Mouse (Mus musculus) hindbrain, embryonic 14.5 days (tissue): Measurements from ENCODE around the gene Gjc2. TPM values are rescaled to one million over a fixed set of nuclear protein-coding genes. Genes with fewer than 3 reads are reported as not detected.

Source experiments
- ATAC-seq: fragments of 200-750 bp; cut with Nextera tagmentation; 2 replicates; pipeline ENCODE4 v1.8.0; 2017; ENCODE audit warnings: moderate number of reproducible peaks, mild to moderate bottlenecking, moderate TSS enrichment, moderate library complexity; ENCODE audit not compliant: low FRiP score
- DNase-seq: peaks from one replicate; pipeline ENCODE4 v3.0.0-alpha.2; 2015; ENCODE audit warnings: low spot score
- H3K27ac ChIP-seq: fragments of 300-500 bp; sonication (generic); 2 replicates; pipeline ENCODE4 v1.5.1; 2014; ENCODE audit warnings: mild to moderate bottlenecking, moderate library complexity
- H3K27me3 ChIP-seq: fragments of 300-500 bp; sonication (generic); 2 replicates; pipeline ENCODE4 v1.6.1; 2014; ENCODE audit warnings: mild to moderate bottlenecking, low read length, mixed read lengths; ENCODE audit not compliant: control insufficient read depth, insufficient read depth
- H3K36me3 ChIP-seq: fragments of 300-500 bp; sonication (generic); replicated peaks from 2 replicates; pipeline ENCODE4 v1.6.1; 2014; ENCODE audit not compliant: control insufficient read depth, insufficient read depth
- H3K4me1 ChIP-seq: fragments of 300-500 bp; sonication (generic); replicated peaks from 2 replicates; pipeline ENCODE4 v1.6.1; 2014; ENCODE audit warnings: antibody characterized with exemption, low read length, mixed read lengths; ENCODE audit not compliant: control insufficient read depth, insufficient read depth
- H3K4me2 ChIP-seq: fragments of 300-500 bp; sonication (generic); replicated peaks from 2 replicates; pipeline ENCODE4 v1.6.1; 2014; ENCODE audit warnings: mild to moderate bottlenecking, moderate library complexity
- H3K4me3 ChIP-seq: fragments of 300-500 bp; sonication (generic); replicated peaks from 2 replicates; pipeline ENCODE4 v1.5.1; 2014; ENCODE audit warnings: mild to moderate bottlenecking, low read length
- H3K9ac ChIP-seq: fragments of 300-500 bp; sonication (generic); 2 replicates; pipeline ENCODE4 v1.6.1; 2014
- H3K9me3 ChIP-seq: fragments of 300-500 bp; sonication (generic); 2 replicates; pipeline ENCODE4 v1.6.1; 2016; ENCODE audit warnings: low read length; ENCODE audit not compliant: control insufficient read depth
- WGBS: fragments of 180-500 bp; shearing (Covaris S2); extraction: QIAGEN DNeasy Blood & Tissue Kit; methylation state at CpG from one replicate; pipeline ENCODE4 v1.1.7; 2014; 5-methylcytosine and 5-hydroxymethylcytosine counted together
- polyA plus RNA-seq: library from polyadenylated mRNA; unstranded; fragments of >200 nt; fragmentation: Nextera tagmentation; extraction: Ambion mirVana; gene quantifications from 2 replicates; pipeline ENCODE4 v1.2.1, GENCODE M21; 2014

Gjc2 gene
- polyA plus RNA-seq, 1 experiment from 2014 or later = 0.35 TPM

- WGBS = 88% methylated on average over 4 of the region's 4 CpGs
- DNase-seq (no peak), ATAC-seq (no peak)
- H3K4me1 ChIP-seq = peaks cover 17% of the 10 kb centered on the region
- no peaks in the 10 kb centered on the region for H3K27me3 ChIP-seq
- H3K27ac ChIP-seq = no peak overlapping the region
- H3K4me2 ChIP-seq = no peak overlapping the region
- peaks cover 68% of the 10 kb centered on the region for H3K36me3 ChIP-seq
- no peak overlapping the region for H3K9ac ChIP-seq
- H3K4me3 ChIP-seq = no peak overlapping the region
- no peaks in the 10 kb centered on the region for H3K9me3 ChIP-seq
Observed at GRCm38 (mm10) chr11:59210020-59210419, 27.0 kb upstream of the Gjc2 start.

GRCm38 (mm10) chr11:59209580-59209979 lies 26.6 kb upstream of the Gjc2 start:
- H3K4me2 ChIP-seq = peak overlapping the region; percentile 91
- H3K27ac ChIP-seq = no peak overlapping the region
- peaks cover 70% of the 10 kb centered on the region for H3K36me3 ChIP-seq
- peak overlapping the region; percentile 69; the same call in 1 of the 2 replicates for H3K4me3 ChIP-seq
- no peak for DNase-seq
- 58% methylated on average over 5 of the region's 5 CpGs for WGBS
- H3K9me3 ChIP-seq = no peaks in the 10 kb centered on the region
- no peaks in the 10 kb centered on the region for H3K27me3 ChIP-seq
- no peak for ATAC-seq
- H3K9ac ChIP-seq = no peak overlapping the region
- peaks cover 17% of the 10 kb centered on the region for H3K4me1 ChIP-seq

GRCm38 (mm10) chr11:59209003-59209441 lies 26.0 kb upstream of the Gjc2 start:
- Histone ChIP-seq H3K9me3 (no peaks in the 10 kb centered on the region), H3K9ac (peak overlapping the region; percentile 77), H3K4me3 (peak overlapping the region; percentile 69), H3K4me2 (peak overlapping the region; percentile 91), H3K4me1 (peaks cover 17% of the 10 kb centered on the region), H3K27me3 (no peaks in the 10 kb centered on the region), H3K27ac (peak overlapping the region; percentile 87), H3K36me3 (peaks cover 72% of the 10 kb centered on the region)
- DNase-seq (peak; percentile 49), ATAC-seq (peak; percentile 63)
- WGBS = 12% methylated on average over 18 of the region's 18 CpGs

- H3K4me2 ChIP-seq = peak within 1 kb of the TSS; percentile 91
- peaks cover 72% of the 10 kb centered on the region for H3K36me3 ChIP-seq
- under 1% methylated on average over 65 of the region's 67 CpGs for WGBS
- no peaks in the 10 kb centered on the region for H3K9me3 ChIP-seq
- DNase-seq (peak; percentile 100), ATAC-seq (peak; percentile 88)
- peak within 1 kb of the TSS; percentile 87 for H3K27ac ChIP-seq
- peaks cover 17% of the 10 kb centered on the region for H3K4me1 ChIP-seq
- H3K9ac ChIP-seq = peak within 1 kb of the TSS; percentile 77
- H3K4me3 ChIP-seq = peak within 1 kb of the TSS; percentile 69
- H3K27me3 ChIP-seq = no peaks in the 10 kb centered on the region
Observed at GRCm38 (mm10) chr11:59208153-59208831, 25.3 kb upstream of the Gjc2 start, which contains the start of gene 2310033P09Rik. 2310033P09Rik (plus strand) TSS chr11:59208321.

GRCm38 (mm10) chr11:59202081-59202995 lies 19.3 kb upstream of the Gjc2 start, which contains the start of gene Mrpl55:
Mrpl55 (plus strand) TSS chr11:59202486.
- Histone ChIP-seq H3K9ac (peak within 1 kb of the TSS; percentile 80), H3K36me3 (peaks cover 35% of the 10 kb centered on the region), H3K27me3 (no peaks in the 10 kb centered on the region), H3K9me3 (no peaks in the 10 kb centered on the region), H3K4me1 (peaks cover 15% of the 10 kb centered on the region), H3K4me2 (peak within 1 kb of the TSS; percentile 91), H3K4me3 (peak within 1 kb of the TSS; percentile 83), H3K27ac (peak within 1 kb of the TSS; percentile 65)
- under 1% methylated on average over 63 of the region's 63 CpGs for WGBS
- DNase-seq (peak; percentile 97), ATAC-seq (peak; percentile 93)

- Histone ChIP-seq H3K27ac (peak overlapping the region; percentile 55; the same call in 1 of the 2 replicates), H3K4me3 (peak overlapping the region; percentile 83), H3K27me3 (no peaks in the 10 kb centered on the region), H3K9me3 (no peaks in the 10 kb centered on the region), H3K36me3 (peaks cover 27% of the 10 kb centered on the region), H3K4me1 (peaks cover 15% of the 10 kb centered on the region), H3K9ac (peak overlapping the region; percentile 80), H3K4me2 (peak overlapping the region; percentile 91)
- 38% methylated on average over 16 of the region's 16 CpGs for WGBS
- ATAC-seq = no peak
- no peak for DNase-seq
Observed at GRCm38 (mm10) chr11:59201216-59202002, 18.4 kb upstream of the Gjc2 start.

- ATAC-seq = no peak
- no peak overlapping the region for H3K4me2 ChIP-seq
- no peaks in the 10 kb centered on the region for H3K9me3 ChIP-seq
- no peak for DNase-seq
- H3K4me3 ChIP-seq = no peak overlapping the region
- 0 out of 2 replicates have a peak, but pooled peaks cover 5% of the 10 kb centered on the region for H3K36me3 ChIP-seq
- no peaks in the 10 kb centered on the region for H3K27me3 ChIP-seq
- no peak overlapping the region for H3K27ac ChIP-seq
- peaks cover 7% of the 10 kb centered on the region for H3K4me1 ChIP-seq
- H3K9ac ChIP-seq = no peak overlapping the region
Observed at GRCm38 (mm10) chr11:59196230-59196629, 13.2 kb upstream of the Gjc2 start.

- ATAC-seq = peak; percentile 31; the same call in 1 of the 2 replicates
- DNase-seq = no peak
- WGBS = 6% methylated on average over 16 of the region's 16 CpGs
- H3K27ac ChIP-seq = peak within 1 kb of the TSS; percentile 91
- H3K36me3 ChIP-seq = no peaks in the 10 kb centered on the region
- H3K27me3 ChIP-seq = no peaks in the 10 kb centered on the region
- peak within 1 kb of the TSS; percentile 85 for H3K9ac ChIP-seq
- peak within 1 kb of the TSS; percentile 85 for H3K4me2 ChIP-seq
- H3K4me3 ChIP-seq = peak within 1 kb of the TSS; percentile 62
- no peaks in the 10 kb centered on the region for H3K9me3 ChIP-seq
- peaks cover 13% of the 10 kb centered on the region for H3K4me1 ChIP-seq
Observed at GRCm38 (mm10) chr11:59192059-59192386, 9.0 kb upstream of the Gjc2 start, which contains the start of gene Guk1. Guk1 (minus strand) TSS chr11:59192212.
